Mouse (Mus musculus) limb, embryonic 15.5 days (tissue): ENCODE results near the gene Tsr2. TPM values are rescaled to one million over a fixed set of nuclear protein-coding genes. Genes with fewer than 3 reads are reported as not detected.

Source experiments
- ATAC-seq: fragments of 200-750 bp; cut with Nextera tagmentation; 2 replicates; pipeline ENCODE4 v1.8.0; 2017; ENCODE audit warnings: low read depth, moderate TSS enrichment; ENCODE audit not compliant: insufficient number of reproducible peaks, low FRiP score, low TSS enrichment
- H3K27ac ChIP-seq: fragments of 300-500 bp; sonication (generic); 2 replicates; pipeline ENCODE4 v1.5.1; 2015; ENCODE audit warnings: moderate library complexity, mild to moderate bottlenecking, inconsistent platforms
- H3K27me3 ChIP-seq: fragments of 300-500 bp; sonication (generic); 2 replicates; pipeline ENCODE4 v1.6.1; 2015; ENCODE audit warnings: inconsistent platforms
- H3K36me3 ChIP-seq: fragments of 300-500 bp; sonication (generic); 2 replicates; pipeline ENCODE4 v1.6.1; 2015; ENCODE audit warnings: inconsistent platforms
- H3K4me1 ChIP-seq: fragments of 300-500 bp; sonication (generic); 2 replicates; pipeline ENCODE4 v1.6.1; 2015; ENCODE audit warnings: inconsistent platforms
- H3K4me2 ChIP-seq: fragments of 300-500 bp; sonication (generic); 2 replicates; pipeline ENCODE4 v1.6.1; 2015; ENCODE audit warnings: mild to moderate bottlenecking, inconsistent platforms
- H3K4me3 ChIP-seq: fragments of 300-500 bp; sonication (generic); 2 replicates; pipeline ENCODE4 v1.5.1; 2015; ENCODE audit warnings: mild to moderate bottlenecking, inconsistent platforms
- H3K9ac ChIP-seq: fragments of 300-500 bp; sonication (generic); 2 replicates; pipeline ENCODE4 v1.6.1; 2015; ENCODE audit warnings: inconsistent platforms
- H3K9me3 ChIP-seq: fragments of 300-500 bp; sonication (generic); 2 replicates; pipeline ENCODE4 v1.6.1; 2016; ENCODE audit warnings: inconsistent platforms
- WGBS: fragments of 180-500 bp; shearing (Covaris S2); methylation state at CpG from one replicate; pipeline ENCODE4 v1.1.7; 2015; 5-methylcytosine and 5-hydroxymethylcytosine counted together
- polyA plus RNA-seq: library from polyadenylated mRNA; unstranded; fragments of >200 nt; fragmentation: Nextera tagmentation; extraction: Ambion mirVana; gene quantifications from 2 replicates; pipeline ENCODE4 v1.2.1, GENCODE M21; 2015

Gene Tsr2
- polyA plus RNA-seq, 1 experiment from 2014 or later, result 34.4 TPM

- no peak overlapping the region for H3K27ac ChIP-seq
- 88% methylated on average over 5 of the region's 5 CpGs for WGBS
- peaks cover 33% of the 10 kb centered on the region for H3K36me3 ChIP-seq
- H3K4me2 ChIP-seq, result no peak overlapping the region
- no peak overlapping the region for H3K4me3 ChIP-seq
- H3K27me3 ChIP-seq, result 0 out of 2 replicates have a peak, but pooled peaks cover 4% of the 10 kb centered on the region
- H3K9me3 ChIP-seq, result no peaks in the 10 kb centered on the region
- no peak overlapping the region for H3K9ac ChIP-seq
- H3K4me1 ChIP-seq, result no peaks in the 10 kb centered on the region
- ATAC-seq, result no peak
These were observed 28.5 kb downstream of the Tsr2 start for GRCm38 (mm10) chrX:151067876-151068275.

GRCm38 (mm10) chrX:151066071-151066666 lies 30.2 kb downstream of the Tsr2 start:
- Histone ChIP-seq H3K27me3 (0 out of 2 replicates have a peak, but pooled peaks cover 4% of the 10 kb centered on the region), H3K4me1 (no peaks in the 10 kb centered on the region), H3K9ac (no peak overlapping the region), H3K36me3 (peaks cover 19% of the 10 kb centered on the region), H3K4me2 (no peak overlapping the region), H3K9me3 (no peaks in the 10 kb centered on the region), H3K27ac (no peak overlapping the region), H3K4me3 (no peak overlapping the region)
- 89% methylated on average over 7 of the region's 7 CpGs for WGBS
- no peak for ATAC-seq

- no peaks in the 10 kb centered on the region for H3K4me1 ChIP-seq
- H3K36me3 ChIP-seq, result no peaks in the 10 kb centered on the region
- no peak overlapping the region for H3K4me3 ChIP-seq
- no peak overlapping the region for H3K4me2 ChIP-seq
- no peak overlapping the region for H3K9ac ChIP-seq
- 50% methylated on average over 3 of the region's 3 CpGs for WGBS
- H3K27me3 ChIP-seq, result no peaks in the 10 kb centered on the region
- ATAC-seq, result no peak
- no peaks in the 10 kb centered on the region for H3K9me3 ChIP-seq
- no peak overlapping the region for H3K27ac ChIP-seq
These were observed 34.6 kb downstream of the Tsr2 start for GRCm38 (mm10) chrX:151061615-151062299.

- Histone ChIP-seq H3K36me3 (no peaks in the 10 kb centered on the region), H3K27me3 (no peaks in the 10 kb centered on the region), H3K4me2 (no peak overlapping the region), H3K27ac (no peak overlapping the region), H3K9me3 (no peaks in the 10 kb centered on the region), H3K4me1 (peaks cover 2% of the 10 kb centered on the region; the same call in 1 of the 2 replicates), H3K4me3 (no peak overlapping the region), H3K9ac (no peak overlapping the region)
- no peak for ATAC-seq
- WGBS, result 71% methylated on average over 1 of the region's 1 CpGs
These were observed 37.0 kb downstream of the Tsr2 start for GRCm38 (mm10) chrX:151059346-151059745.

- no peak overlapping the region for H3K4me2 ChIP-seq
- H3K27ac ChIP-seq, result no peak overlapping the region; the same call in 1 of the 2 replicates
- no peaks in the 10 kb centered on the region for H3K36me3 ChIP-seq
- no peak for ATAC-seq
- no peak overlapping the region for H3K9ac ChIP-seq
- H3K4me3 ChIP-seq, result no peak overlapping the region
- peaks cover 10% of the 10 kb centered on the region for H3K4me1 ChIP-seq
- H3K9me3 ChIP-seq, result no peaks in the 10 kb centered on the region
- 22% methylated on average over 1 of the region's 1 CpGs for WGBS
- H3K27me3 ChIP-seq, result peaks cover 3% of the 10 kb centered on the region; the same call in 1 of the 2 replicates
These were observed 40.8 kb downstream of the Tsr2 start for GRCm38 (mm10) chrX:151055559-151055958.

- Histone ChIP-seq H3K27me3 (peaks cover 3% of the 10 kb centered on the region; the same call in 1 of the 2 replicates), H3K9ac (no peak overlapping the region), H3K4me1 (peaks cover 13% of the 10 kb centered on the region), H3K27ac (no peak overlapping the region), H3K36me3 (no peaks in the 10 kb centered on the region), H3K9me3 (no peaks in the 10 kb centered on the region), H3K4me2 (peak overlapping the region; percentile 10; the same call in 1 of the 2 replicates), H3K4me3 (no peak overlapping the region)
- WGBS, result 57% methylated on average over 5 of the region's 6 CpGs
- ATAC-seq, result no peak
These were observed 41.9 kb downstream of the Tsr2 start for GRCm38 (mm10) chrX:151054489-151054888.

- no peak overlapping the region for H3K4me2 ChIP-seq
- peaks cover 3% of the 10 kb centered on the region; the same call in 1 of the 2 replicates for H3K27me3 ChIP-seq
- no peak overlapping the region for H3K27ac ChIP-seq
- H3K36me3 ChIP-seq, result no peaks in the 10 kb centered on the region
- H3K9ac ChIP-seq, result no peak overlapping the region
- peaks cover 27% of the 10 kb centered on the region for H3K4me1 ChIP-seq
- no peak for ATAC-seq
- 63% methylated on average over 7 of the region's 7 CpGs for WGBS
- no peaks in the 10 kb centered on the region; the same call in 1 of the 2 replicates for H3K9me3 ChIP-seq
- no peak overlapping the region for H3K4me3 ChIP-seq
These were observed 46.0 kb downstream of the Tsr2 start for GRCm38 (mm10) chrX:151050337-151050736.

GRCm38 (mm10) chrX:151049661-151050215 lies 46.6 kb downstream of the Tsr2 start:
- 56% methylated on average over 8 of the region's 8 CpGs for WGBS
- peaks cover 27% of the 10 kb centered on the region for H3K4me1 ChIP-seq
- no peak for ATAC-seq
- peak overlapping the region; percentile 49 for H3K4me2 ChIP-seq
- no peaks in the 10 kb centered on the region for H3K36me3 ChIP-seq
- H3K27me3 ChIP-seq, result peaks cover 3% of the 10 kb centered on the region; the same call in 1 of the 2 replicates
- H3K27ac ChIP-seq, result no peak overlapping the region
- H3K4me3 ChIP-seq, result no peak overlapping the region
- H3K9ac ChIP-seq, result no peak overlapping the region
- no peaks in the 10 kb centered on the region; the same call in 1 of the 2 replicates for H3K9me3 ChIP-seq

- H3K9me3 ChIP-seq, result no peaks in the 10 kb centered on the region; the same call in 1 of the 2 replicates
- 24% methylated on average over 53 of the region's 56 CpGs for WGBS
- no peaks in the 10 kb centered on the region for H3K27me3 ChIP-seq
- H3K9ac ChIP-seq, result peak overlapping the region; percentile 74
- peak; percentile 36; the same call in 1 of the 2 replicates for ATAC-seq
- peak overlapping the region; percentile 63 for H3K4me3 ChIP-seq
- H3K4me2 ChIP-seq, result peak overlapping the region; percentile 49
- H3K36me3 ChIP-seq, result no peaks in the 10 kb centered on the region
- peak overlapping the region; percentile 93 for H3K27ac ChIP-seq
- peaks cover 16% of the 10 kb centered on the region for H3K4me1 ChIP-seq
These were observed 48.8 kb downstream of the Tsr2 start for GRCm38 (mm10) chrX:151047431-151048058.

- no peaks in the 10 kb centered on the region; the same call in 1 of the 2 replicates for H3K9me3 ChIP-seq
- H3K4me1 ChIP-seq, result peaks cover 16% of the 10 kb centered on the region
- peak overlapping the region; percentile 49 for H3K4me2 ChIP-seq
- no peaks in the 10 kb centered on the region for H3K36me3 ChIP-seq
- H3K9ac ChIP-seq, result peak overlapping the region; percentile 74
- peak overlapping the region; percentile 93 for H3K27ac ChIP-seq
- WGBS, result 28% methylated on average over 45 of the region's 62 CpGs
- ATAC-seq, result peak; percentile 84
- H3K27me3 ChIP-seq, result no peaks in the 10 kb centered on the region
- H3K4me3 ChIP-seq, result peak overlapping the region; percentile 63
These were observed 49.4 kb downstream of the Tsr2 start for GRCm38 (mm10) chrX:151046777-151047430.

- Histone ChIP-seq H3K9me3 (no peaks in the 10 kb centered on the region; the same call in 1 of the 2 replicates), H3K4me3 (peak overlapping the region; percentile 63), H3K4me2 (peak overlapping the region; percentile 49), H3K27me3 (no peaks in the 10 kb centered on the region), H3K4me1 (peaks cover 16% of the 10 kb centered on the region), H3K9ac (no peak overlapping the region), H3K36me3 (no peaks in the 10 kb centered on the region), H3K27ac (peak overlapping the region; percentile 93)
- whole genome bisulfite sequencing, result 51% methylated on average over 11 of the region's 11 CpGs
- 0 out of 2 replicates have a peak, but pooled peaks have one; percentile 11 for ATAC-seq
These were observed 50.0 kb downstream of the Tsr2 start for GRCm38 (mm10) chrX:151046321-151046720.
